Mouse (Mus musculus): ENCODE results near the gene Veph1.

Veph1 gene

DNA sequence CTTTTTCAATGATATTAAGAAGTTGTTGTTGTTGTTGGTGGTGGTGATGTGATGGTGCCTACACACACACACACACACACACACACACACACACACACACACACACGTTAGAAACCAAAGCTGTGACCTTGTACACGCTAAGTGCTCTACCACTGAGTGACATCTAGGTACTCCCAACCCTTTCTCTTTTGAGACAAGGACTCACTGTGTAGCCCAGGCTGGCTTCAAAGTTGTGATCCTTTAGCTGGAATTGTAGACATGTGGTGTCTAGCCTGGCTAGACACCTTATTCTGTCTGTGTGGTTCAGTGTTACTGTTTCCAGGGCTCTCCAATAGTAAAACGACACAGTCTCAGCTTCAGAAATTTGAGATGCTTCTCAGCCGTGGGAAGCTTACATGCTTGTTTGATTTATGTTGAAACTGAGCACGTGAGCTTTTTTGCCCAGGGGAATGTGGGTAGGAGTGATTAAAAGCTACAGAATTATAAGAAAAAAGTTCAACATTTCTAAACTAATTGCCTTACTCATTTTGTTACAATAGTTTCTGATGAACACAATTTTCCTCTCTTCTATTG, 272.3 kb downstream of the Veph1 start:
- no peak for DNase-seq (ENCODE audit: low read depth, low spot score)

DNA sequence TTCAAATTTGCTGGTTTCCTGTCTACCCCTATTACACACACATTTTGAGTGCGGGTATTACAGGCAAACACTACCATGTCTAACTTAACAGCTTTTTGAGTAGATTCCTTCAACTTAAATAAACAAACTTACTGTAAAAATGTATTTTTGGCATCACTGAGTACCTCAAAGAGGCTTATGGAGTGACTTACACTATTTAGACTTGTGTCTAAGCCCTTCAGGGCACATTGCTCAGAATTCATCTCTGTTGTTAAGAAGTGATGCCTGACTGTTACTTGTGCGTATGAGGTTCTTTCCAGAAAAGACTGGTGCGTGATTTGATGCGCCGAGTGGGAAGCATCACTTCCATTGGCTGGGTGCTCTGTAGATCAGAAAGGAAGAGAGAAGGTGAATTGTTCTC, 277.5 kb downstream of the Veph1 start:
- DNase-seq (ENCODE audit: low read depth, low spot score): no peak

DNA sequence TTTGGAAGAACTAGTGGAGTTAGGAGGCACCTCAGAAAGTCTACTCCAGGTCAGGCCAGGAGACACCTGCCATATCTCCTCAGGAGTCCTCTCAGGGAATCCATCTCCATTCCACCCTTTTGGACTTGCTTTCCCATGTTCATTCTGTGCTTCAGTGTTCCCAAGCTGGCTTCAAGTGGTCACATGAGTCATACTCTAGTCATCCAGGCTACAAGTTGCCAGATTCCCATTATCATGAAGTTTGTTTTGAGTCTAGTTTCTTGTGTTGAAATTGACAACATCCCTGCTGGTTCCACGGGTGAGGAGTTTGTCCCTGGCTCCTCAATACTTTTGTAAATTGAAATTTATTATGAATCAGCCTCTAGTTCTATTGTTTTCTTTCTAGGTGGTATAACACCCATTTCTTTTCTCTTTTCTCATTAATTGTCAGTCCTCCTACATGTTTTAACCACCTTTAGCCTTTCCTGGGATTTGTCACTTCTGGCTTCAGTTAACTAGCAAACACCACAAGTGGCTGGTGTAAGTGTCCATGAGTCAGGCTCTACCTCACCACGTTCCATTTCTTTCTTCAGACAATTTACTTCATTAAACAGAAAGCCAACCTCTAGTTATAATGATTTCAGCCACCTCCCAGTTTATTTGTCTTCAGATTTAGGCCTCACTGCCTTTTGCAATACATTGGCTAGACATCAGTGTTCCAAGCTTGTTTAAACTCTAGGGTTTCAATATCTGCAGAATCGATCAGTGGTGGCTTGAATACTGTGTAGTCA, 288.8 kb downstream of the Veph1 start:
- no peak for DNase-seq (ENCODE audit: low read depth, low spot score)

DNA sequence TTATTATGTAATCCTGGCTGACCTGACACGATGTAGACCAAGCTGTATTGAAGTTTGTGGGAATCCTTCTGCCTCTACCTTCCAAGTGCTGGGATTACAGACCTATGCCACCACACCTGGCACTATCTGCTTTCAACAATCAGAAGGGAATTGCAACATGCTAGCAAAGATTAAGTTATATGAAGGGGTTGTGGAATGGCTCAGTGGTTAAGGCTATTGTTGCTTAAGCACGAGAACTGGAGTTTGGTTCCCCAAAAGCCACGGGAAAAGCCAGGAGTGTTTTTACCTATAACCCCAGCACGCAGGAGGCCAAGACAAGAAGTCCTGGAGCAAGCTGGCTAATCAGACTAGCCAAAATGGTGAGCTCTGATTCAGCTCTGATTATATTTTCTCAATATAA, 291.6 kb downstream of the Veph1 start:
- no peak for DNase-seq (ENCODE audit: low read depth, low spot score)

DNA sequence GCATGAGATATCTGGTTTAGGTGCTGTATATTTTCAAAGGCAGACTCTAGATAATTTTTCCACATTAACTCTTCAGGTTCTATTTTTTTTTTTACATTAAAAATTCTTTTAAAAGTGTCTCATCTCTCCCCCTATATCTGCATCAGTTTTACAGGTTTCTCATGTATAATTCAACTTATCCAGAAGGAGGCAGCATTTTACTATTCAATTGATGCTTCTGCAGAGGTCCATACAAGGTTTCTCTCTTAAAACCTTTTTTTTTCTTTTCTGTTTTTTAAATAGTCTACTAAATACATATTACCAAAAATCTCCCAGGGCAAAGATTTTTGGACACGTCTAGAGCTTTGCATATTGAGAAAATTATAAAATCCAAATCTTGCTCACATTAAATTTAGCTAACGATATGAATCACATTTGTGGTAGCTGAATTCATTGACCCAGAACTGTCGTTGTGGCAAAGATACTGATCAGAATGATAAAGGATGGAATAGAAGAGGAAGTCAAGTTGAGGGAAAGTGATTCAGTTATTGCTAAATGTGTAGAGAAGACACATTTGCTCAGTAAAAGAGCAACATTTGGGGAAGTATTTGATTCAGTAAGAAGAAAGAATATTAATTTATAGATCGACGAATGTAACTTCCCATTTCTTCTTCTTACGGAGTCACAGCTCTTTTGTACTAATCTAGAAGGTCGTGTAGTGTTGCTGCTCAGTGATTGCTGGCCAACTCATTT, 292.3 kb downstream of the Veph1 start:
- no peak for DNase-seq (ENCODE audit: low read depth, low spot score)

All from c-Kit-negative CD71-positive TER-119-positive erythroid progenitor cells, embryonic 14.5 days (primary cell).